Mouse (Mus musculus) neural tube, embryonic 14.5 days (tissue): Measurements from ENCODE around the gene B4galnt3. TPM values are rescaled to one million over a fixed set of nuclear protein-coding genes. Genes with fewer than 3 reads are reported as not detected.

Source experiments
- ATAC-seq: fragments of 200-750 bp; cut with Nextera tagmentation; 2 replicates; pipeline ENCODE4 v1.8.0; 2017; ENCODE audit warnings: low read depth, mild to moderate bottlenecking, moderate TSS enrichment, moderate library complexity
- H3K27ac ChIP-seq: fragments of 300-500 bp; sonication (generic); 2 replicates; pipeline ENCODE4 v1.5.1; 2014; ENCODE audit warnings: low read depth, mild to moderate bottlenecking, control low read depth, low read length, moderate library complexity, mixed read lengths
- H3K27me3 ChIP-seq: fragments of 300-500 bp; sonication (generic); 2 replicates; pipeline ENCODE4 v1.6.1; 2014; ENCODE audit warnings: low read length; ENCODE audit not compliant: control insufficient read depth, insufficient read depth
- H3K36me3 ChIP-seq: fragments of 300-500 bp; sonication (generic); 2 replicates; pipeline ENCODE4 v1.6.1; 2014; ENCODE audit warnings: low read length, mixed read lengths; ENCODE audit not compliant: control insufficient read depth, insufficient read depth
- H3K4me1 ChIP-seq: fragments of 300-500 bp; sonication (generic); 2 replicates; pipeline ENCODE4 v1.6.1; 2014; ENCODE audit warnings: low read length; ENCODE audit not compliant: control insufficient read depth, insufficient read depth
- H3K4me2 ChIP-seq: fragments of 300-500 bp; sonication (generic); 2 replicates; pipeline ENCODE4 v1.6.1; 2014; ENCODE audit warnings: mild to moderate bottlenecking, low read depth, low read length, control low read depth
- H3K4me3 ChIP-seq: fragments of 300-500 bp; sonication (generic); 2 replicates; pipeline ENCODE4 v1.5.1; 2014; ENCODE audit warnings: low read depth, low read length, control low read depth, mixed read lengths
- H3K9ac ChIP-seq: fragments of 300-500 bp; sonication (generic); replicated peaks from 2 replicates; pipeline ENCODE4 v1.6.1; 2014; ENCODE audit warnings: low read depth, mild to moderate bottlenecking, control low read depth, low read length, mixed read lengths
- H3K9me3 ChIP-seq: fragments of 300-500 bp; sonication (generic); 2 replicates; pipeline ENCODE4 v1.6.1; 2016; ENCODE audit warnings: low read length; ENCODE audit not compliant: control insufficient read depth
- WGBS: fragments of 180-500 bp; shearing (Covaris S2); extraction: QIAGEN DNeasy Blood & Tissue Kit; methylation state at CpG from one replicate; pipeline ENCODE4 v1.1.7; 2014; 5-methylcytosine and 5-hydroxymethylcytosine counted together
- polyA plus RNA-seq: library from polyadenylated mRNA; unstranded; fragments of >200 nt; fragmentation: Nextera tagmentation; extraction: Ambion mirVana; gene quantifications from 2 replicates; pipeline ENCODE4 v1.2.1, GENCODE M21; 2014

Gene B4galnt3
- polyA plus RNA-seq, 1 experiment from 2014 or later = 0.09 TPM

DNA sequence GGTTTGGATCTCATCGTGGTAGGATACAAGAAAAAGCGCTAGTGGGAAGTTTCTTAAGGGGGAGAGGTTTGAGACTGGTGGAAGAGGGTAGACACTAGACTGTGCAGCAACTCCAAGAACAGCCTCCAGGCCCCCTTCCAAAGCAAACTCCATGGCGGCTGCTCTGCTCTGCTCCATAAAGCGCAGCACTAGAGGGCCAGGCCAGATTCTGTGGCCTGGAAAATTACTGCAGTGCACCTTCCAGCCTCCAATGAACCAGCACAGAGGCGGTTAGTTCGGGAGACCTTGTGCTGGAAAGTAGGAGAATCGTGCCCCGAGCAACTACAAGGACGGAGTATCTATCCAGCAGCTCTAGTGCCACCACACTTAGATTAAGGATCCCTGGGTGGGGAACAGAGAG, 7.1 kb downstream of the B4galnt3 start:
- Histone ChIP-seq H3K4me3 (no peak overlapping the region), H3K27me3 (no peaks in the 10 kb centered on the region), H3K27ac (no peak overlapping the region), H3K36me3 (no peaks in the 10 kb centered on the region), H3K4me2 (no peak overlapping the region), H3K9ac (no peak overlapping the region), H3K4me1 (no peaks in the 10 kb centered on the region), H3K9me3 (no peaks in the 10 kb centered on the region)
- ATAC-seq = no peak
- WGBS = 79% methylated on average over 9 of the region's 9 CpGs

DNA sequence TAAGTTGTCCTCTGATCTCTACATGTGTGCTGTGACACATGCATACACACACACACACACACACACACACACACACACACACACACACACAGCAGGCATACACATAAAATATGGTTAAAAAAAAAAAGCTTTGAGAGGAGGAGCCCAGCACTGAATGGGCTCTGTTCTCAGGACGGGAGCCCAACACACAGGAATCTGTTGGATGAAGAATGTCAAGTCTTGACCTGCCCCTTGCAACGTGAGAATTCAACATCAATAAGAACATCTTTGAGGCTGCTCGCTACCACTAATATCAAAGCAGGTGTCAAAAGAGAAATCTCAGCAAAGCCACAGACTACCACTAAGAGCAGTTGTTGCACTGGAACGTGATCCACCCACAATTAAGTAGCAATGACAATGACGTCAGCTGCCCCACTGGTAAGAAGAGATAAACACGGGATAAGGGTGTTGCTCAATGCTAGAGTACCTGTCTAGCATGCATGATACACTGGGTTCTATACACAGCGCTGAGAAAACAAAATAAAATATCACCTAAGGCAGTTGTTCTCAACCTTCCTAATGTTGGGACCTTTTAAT, 17.4 kb downstream of the B4galnt3 start:
- Histone ChIP-seq H3K4me3 (no peak overlapping the region), H3K27me3 (no peaks in the 10 kb centered on the region), H3K4me1 (no peaks in the 10 kb centered on the region), H3K36me3 (no peaks in the 10 kb centered on the region), H3K9me3 (no peaks in the 10 kb centered on the region), H3K27ac (no peak overlapping the region), H3K9ac (no peak overlapping the region), H3K4me2 (no peak overlapping the region)
- no peak for ATAC-seq
- WGBS = 87% methylated on average over 7 of the region's 7 CpGs

DNA sequence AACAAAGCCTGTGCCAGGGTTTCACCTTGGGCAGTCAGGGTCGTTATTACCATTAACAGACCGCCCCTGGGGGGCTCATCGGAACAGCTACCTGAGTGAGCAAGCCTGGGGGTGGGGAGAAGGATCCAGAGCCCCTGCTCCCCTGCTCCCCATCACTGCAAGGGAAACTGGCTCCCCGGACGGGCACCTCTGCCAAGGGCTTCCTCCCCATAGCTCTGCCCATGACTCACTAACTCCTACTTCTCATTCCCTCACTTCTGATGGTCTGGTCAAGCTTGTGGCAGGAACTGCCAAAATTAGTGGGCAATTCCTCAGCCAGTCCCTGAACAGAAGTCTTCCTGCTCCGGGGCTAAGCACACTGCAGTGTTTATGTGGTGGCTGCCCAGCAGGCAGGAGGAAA, 19.1 kb downstream of the B4galnt3 start:
- H3K4me1 ChIP-seq = no peaks in the 10 kb centered on the region
- H3K27ac ChIP-seq = no peak overlapping the region
- no peak for ATAC-seq
- WGBS = 58% methylated on average over 6 of the region's 6 CpGs
- H3K9me3 ChIP-seq = no peaks in the 10 kb centered on the region
- H3K27me3 ChIP-seq = no peaks in the 10 kb centered on the region
- H3K9ac ChIP-seq = no peak overlapping the region
- H3K36me3 ChIP-seq = no peaks in the 10 kb centered on the region
- H3K4me2 ChIP-seq = no peak overlapping the region
- H3K4me3 ChIP-seq = no peak overlapping the region

DNA sequence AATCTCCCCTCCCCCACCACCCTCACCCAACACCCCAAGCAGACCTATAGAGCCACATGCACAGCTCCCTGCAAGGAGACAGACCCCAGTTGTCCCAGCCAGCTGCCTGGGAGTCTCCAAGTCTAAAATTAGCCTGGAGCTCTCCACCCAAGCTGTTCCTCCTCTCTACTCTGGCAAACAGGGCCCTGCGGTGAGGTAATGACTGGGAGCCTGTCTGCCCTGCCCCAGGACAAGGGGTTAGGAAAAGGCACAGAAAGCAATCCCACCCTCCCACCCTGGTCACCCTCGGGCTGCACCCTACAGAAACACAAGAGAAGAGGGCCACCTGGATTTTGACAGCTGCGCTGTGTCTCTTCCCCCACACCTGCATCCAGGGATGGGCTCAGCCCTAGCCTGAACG, 19.5 kb downstream of the B4galnt3 start:
- Histone ChIP-seq H3K4me1 (no peaks in the 10 kb centered on the region), H3K27ac (no peak overlapping the region), H3K9ac (no peak overlapping the region), H3K9me3 (no peaks in the 10 kb centered on the region), H3K4me2 (no peak overlapping the region), H3K4me3 (no peak overlapping the region), H3K36me3 (no peaks in the 10 kb centered on the region), H3K27me3 (no peaks in the 10 kb centered on the region)
- no peak for ATAC-seq
- 67% methylated on average over 4 of the region's 4 CpGs for WGBS

DNA sequence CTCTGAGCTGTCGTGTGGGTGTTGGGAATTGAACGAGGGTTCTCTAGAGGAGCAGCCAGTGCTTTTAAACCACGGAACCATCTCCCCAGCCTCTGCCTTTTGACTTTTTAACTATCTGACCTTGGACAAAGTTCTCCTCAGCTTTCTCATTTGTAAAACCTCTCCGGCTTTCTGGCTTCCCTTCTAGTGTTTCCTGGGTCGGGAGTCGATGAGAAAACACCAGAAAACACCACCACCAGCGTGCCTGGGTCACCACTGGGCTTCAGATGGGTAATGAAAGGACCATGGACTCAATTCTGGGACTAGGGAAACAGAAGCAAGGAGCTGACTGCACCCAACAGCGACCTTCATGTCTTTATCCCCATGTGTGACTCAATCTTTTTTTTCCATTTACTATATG, 20.2 kb downstream of the B4galnt3 start:
- Histone ChIP-seq H3K9me3 (no peaks in the 10 kb centered on the region), H3K27ac (no peak overlapping the region), H3K4me3 (no peak overlapping the region), H3K36me3 (no peaks in the 10 kb centered on the region), H3K27me3 (no peaks in the 10 kb centered on the region), H3K4me1 (no peaks in the 10 kb centered on the region), H3K9ac (no peak overlapping the region), H3K4me2 (no peak overlapping the region)
- 82% methylated on average over 8 of the region's 8 CpGs for WGBS
- no peak for ATAC-seq

DNA sequence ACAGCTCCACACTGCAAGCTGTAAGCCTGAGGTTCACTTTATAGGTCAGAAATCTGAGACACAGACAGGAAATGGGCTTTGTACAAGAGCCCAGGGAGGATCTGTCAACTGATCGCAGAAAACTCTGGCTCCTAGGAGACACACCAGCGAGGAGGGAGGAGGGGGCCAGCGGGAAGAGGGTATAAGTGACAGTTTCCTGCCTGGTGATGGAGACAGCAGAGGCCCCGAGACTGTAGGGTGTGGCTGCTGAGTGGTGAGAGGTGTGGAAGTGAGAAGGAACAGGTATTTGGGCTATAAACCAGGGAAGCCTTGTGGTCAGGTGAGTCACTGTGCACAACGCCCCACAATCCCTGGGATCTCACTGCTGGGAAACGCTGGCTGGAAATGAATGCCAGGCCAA, 30.2 kb downstream of the B4galnt3 start:
- Histone ChIP-seq H3K9me3 (no peaks in the 10 kb centered on the region), H3K4me1 (no peaks in the 10 kb centered on the region), H3K27ac (no peak overlapping the region), H3K4me2 (no peak overlapping the region), H3K36me3 (no peaks in the 10 kb centered on the region), H3K27me3 (no peaks in the 10 kb centered on the region), H3K9ac (no peak overlapping the region), H3K4me3 (no peak overlapping the region)
- WGBS = 70% methylated on average over 6 of the region's 6 CpGs
- no peak for ATAC-seq

DNA sequence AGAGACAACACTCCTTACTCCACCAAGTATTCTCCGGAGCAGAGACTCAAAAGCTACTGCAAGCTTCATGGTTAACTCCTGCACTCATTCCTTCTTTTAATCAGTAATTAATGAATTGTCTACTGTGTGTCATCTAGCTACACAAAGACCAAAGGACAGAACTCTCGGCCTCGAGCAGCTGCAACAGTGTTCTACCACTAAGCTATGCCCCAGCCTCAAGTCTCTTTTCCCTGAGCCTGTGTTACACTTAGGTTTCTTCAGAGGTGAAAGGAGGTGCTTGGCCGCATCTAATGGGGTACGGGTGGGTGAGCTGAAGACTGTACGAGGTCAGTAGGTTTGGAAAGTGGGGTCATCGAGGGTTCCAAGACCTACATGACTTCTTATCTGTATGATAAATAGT, 30.8 kb downstream of the B4galnt3 start:
- no peak for ATAC-seq
- H3K36me3 ChIP-seq = no peaks in the 10 kb centered on the region
- no peaks in the 10 kb centered on the region for H3K27me3 ChIP-seq
- no peaks in the 10 kb centered on the region for H3K9me3 ChIP-seq
- WGBS = 80% methylated on average over 7 of the region's 7 CpGs
- no peak overlapping the region for H3K4me2 ChIP-seq
- no peak overlapping the region for H3K4me3 ChIP-seq
- no peak overlapping the region for H3K27ac ChIP-seq
- no peak overlapping the region for H3K9ac ChIP-seq
- no peaks in the 10 kb centered on the region for H3K4me1 ChIP-seq

DNA sequence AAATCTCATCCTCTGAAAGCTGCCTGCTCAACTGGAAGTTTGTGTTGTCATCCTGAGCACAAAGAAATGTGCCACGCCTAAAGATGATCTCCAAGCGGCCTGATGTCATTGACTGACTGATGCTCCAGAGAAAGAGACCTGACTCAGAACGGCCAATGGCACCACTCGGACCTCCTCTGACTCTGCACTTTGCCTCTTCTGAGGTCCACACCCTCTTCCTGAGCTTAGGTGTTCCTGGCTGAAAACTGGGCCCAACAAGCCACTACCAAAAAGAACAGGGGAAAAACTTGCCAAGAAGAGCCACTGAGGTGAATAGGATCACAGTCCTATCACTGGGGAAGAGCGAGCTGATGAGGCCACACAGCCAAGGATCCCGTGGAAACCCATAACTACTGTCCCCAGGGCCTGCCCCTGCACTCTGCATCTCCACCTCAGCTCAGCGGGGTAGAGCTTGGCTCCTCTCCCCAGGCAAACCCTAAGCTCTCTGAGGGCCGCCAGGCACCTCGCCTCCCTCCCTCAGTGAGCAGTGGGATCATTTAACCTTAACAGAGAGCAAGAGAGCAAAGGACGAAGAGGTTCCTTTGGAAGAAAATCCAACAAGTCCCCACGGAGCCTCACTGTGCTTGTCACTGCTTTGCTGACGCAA, 31.4 kb downstream of the B4galnt3 start:
- no peak for ATAC-seq
- Histone ChIP-seq H3K27ac (no peak overlapping the region), H3K4me3 (no peak overlapping the region), H3K9ac (no peak overlapping the region), H3K27me3 (no peaks in the 10 kb centered on the region), H3K36me3 (no peaks in the 10 kb centered on the region), H3K9me3 (no peaks in the 10 kb centered on the region), H3K4me1 (no peaks in the 10 kb centered on the region), H3K4me2 (no peak overlapping the region)
- WGBS = 70% methylated on average over 12 of the region's 12 CpGs

DNA sequence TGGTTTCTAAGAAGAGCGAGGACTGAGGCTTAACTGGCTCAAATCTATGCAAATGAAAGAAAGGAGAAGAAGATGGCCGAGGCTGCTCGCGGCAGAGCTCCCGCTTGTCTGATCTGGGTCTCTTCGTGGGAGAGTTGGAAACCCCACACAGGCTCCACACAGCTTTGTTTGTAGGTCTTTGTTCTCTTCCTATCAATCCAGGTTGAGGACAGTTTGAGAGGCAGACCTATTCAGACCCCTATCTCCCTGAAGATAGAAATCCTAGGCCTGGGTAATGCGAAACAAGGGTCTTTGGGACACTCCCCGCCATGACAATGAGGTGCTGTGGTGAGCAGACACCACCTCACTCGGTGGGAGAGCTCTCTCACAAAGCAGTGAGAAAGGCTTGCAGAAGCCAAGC, 34.9 kb downstream of the B4galnt3 start:
- no peaks in the 10 kb centered on the region for H3K9me3 ChIP-seq
- H3K27me3 ChIP-seq = no peaks in the 10 kb centered on the region
- no peak overlapping the region for H3K4me2 ChIP-seq
- H3K4me1 ChIP-seq = no peaks in the 10 kb centered on the region
- H3K36me3 ChIP-seq = no peaks in the 10 kb centered on the region
- no peak overlapping the region for H3K9ac ChIP-seq
- WGBS = 22% methylated on average over 9 of the region's 9 CpGs
- ATAC-seq = no peak
- no peak overlapping the region for H3K27ac ChIP-seq
- H3K4me3 ChIP-seq = no peak overlapping the region
